9 mouse cellular contexts compared by ENCODE assay signal in genomic region chr8:125996031-125996839, GRCm38 (mm10). TPM values are rescaled to one million over a fixed set of nuclear protein-coding genes. Genes with fewer than 3 reads are reported as not detected.
DNase-seq lines count a peak whose midpoint lies in the region; ATAC-seq lines count a peak whose summit lies in the region.
"Had no signal": no experiment of that assay in that cellular context is flagged by ENCODE, and none has a peak within 500 bp of the region (broad histone marks: within the 10 kb centered on the region; RNA-seq: fewer than 3 reads in every experiment).

No protein-coding gene starts in this region.

- H3K36me3 ChIP-seq in intestine, embryonic 16.5 days (ENCODE audit: control insufficient read depth, insufficient read depth, low read length): no peaks in the 10 kb centered on the region

- peak overlapping the region; percentile 43 for H3K27ac ChIP-seq in intestine, embryonic 16.5 days (ENCODE audit: low read length)
- H3K27ac ChIP-seq: macrophage had no signal

- peak overlapping the region; percentile 75 for H3K9ac ChIP-seq in intestine, embryonic 16.5 days (ENCODE audit: low read depth, low read length)

- no peaks in the 10 kb centered on the region for H3K9me3 ChIP-seq in intestine, embryonic 16.5 days (ENCODE audit: control insufficient read depth, low read length)

- DNase-seq in adrenal gland, adult (ENCODE audit: inconsistent age in 2 of 2, low spot score in 1 of 2): peak; percentile 44 to 77
- no peak for DNase-seq in adrenal gland, postnatal 25 days
- peak; percentile 23 for DNase-seq in right cerebral cortex, postnatal 25 days
- DNase-seq in right cerebral cortex, postnatal 4 days: no peak
- DNase-seq in lung, postnatal 25 days (ENCODE audit: low spot score): peak; percentile 68
- no peak for DNase-seq in spleen, postnatal 14 days (ENCODE audit: low spot score in 2 of 2)

- peak overlapping the region; percentile 85 for H3K4me2 ChIP-seq in intestine, embryonic 16.5 days (ENCODE audit: low read depth, low read length)

- 0 out of 2 replicates have a peak, but pooled peaks have one; percentile 38 for ATAC-seq in intestine, embryonic 16.5 days
- no peak for ATAC-seq in monocyte, adult 5-6 weeks (replicated peaks; ENCODE audit: insufficient number of reproducible peaks, low FRiP score, low TSS enrichment, poor library complexity, severe bottlenecking)

- no peaks in the 10 kb centered on the region for H3K27me3 ChIP-seq in intestine, embryonic 16.5 days (replicated peaks; ENCODE audit: control insufficient read depth, insufficient read depth, low read length)

- 20% methylated on average over 14 of the region's 14 CpGs for WGBS in intestine, embryonic 16.5 days

- H3K4me3 ChIP-seq in intestine, embryonic 16.5 days (ENCODE audit: low read length): peak overlapping the region; percentile 69

- peaks cover 13% of the 10 kb centered on the region for H3K4me1 ChIP-seq in intestine, embryonic 16.5 days (ENCODE audit: control insufficient read depth, insufficient read depth, low read length)

RNA-seq across cellular contexts. Expression of gene Kcnk1, which starts 1.3 kb away (rescaled TPM):
- 1.8 TPM in 2 replicates for total RNA-seq in adrenal gland, postnatal 25 days (2021)
- polyA plus RNA-seq in intestine, embryonic 16.5 days (2015; fragmentation: Nextera tagmentation; extraction: Ambion mirVana): 41.5 and 47.2 TPM in 2 replicates
- not detected in 3 replicates for total RNA-seq in monocyte, adult 5-6 weeks (2017)
- polyA plus RNA-seq: macrophage had no signal

Comparison
In these comparisons a context has a peak if more than half of its experiments do, and no peak if none do; other contexts are left out.
1. DNase-seq: peak in adrenal gland, adult (2 of 2), right cerebral cortex, postnatal 25 days (single experiment) and lung, postnatal 25 days (single experiment); none in adrenal gland, postnatal 25 days (single experiment), right cerebral cortex, postnatal 4 days (single experiment) and spleen, postnatal 14 days (0 of 2).